Mouse (Mus musculus) spleen, postnatal 14 days (tissue): ENCODE data around the gene Slc27a5.

Experiments used
- DNase-seq, 2 experiments: peaks; one replicate each; pipeline ENCODE4 v3.0.0; 2021 to 2022; ENCODE audit warnings: low spot score in 2 of 2

The Slc27a5 gene

GRCm38 (mm10) chr7:12998053-12998452, at the start of gene Slc27a5:
Gene Slc27a5, minus strand, starts transcription at chr7:12998192.
- no peak for DNase-seq

GRCm38 (mm10) chr7:13046084-13046483, 48.1 kb upstream of the Slc27a5 start:
- DNase-seq = peak in 1 of 2 experiments; percentile 60

GRCm38 (mm10) chr7:13044254-13044625, 46.2 kb upstream of the Slc27a5 start:
- DNase-seq = no peak

- DNase-seq = no peak
Observed at GRCm38 (mm10) chr7:13043445-13044253, 45.7 kb upstream of the Slc27a5 start.

- no peak for DNase-seq
Observed at GRCm38 (mm10) chr7:13043120-13043444, 45.1 kb upstream of the Slc27a5 start.

- no peak for DNase-seq
Observed at GRCm38 (mm10) chr7:13042511-13042910, 44.5 kb upstream of the Slc27a5 start.

- DNase-seq = no peak
Observed at GRCm38 (mm10) chr7:13041256-13041655, 43.3 kb upstream of the Slc27a5 start.

GRCm38 (mm10) chr7:13039181-13039580, 41.2 kb upstream of the Slc27a5 start:
- DNase-seq = no peak

- no peak for DNase-seq
Observed at GRCm38 (mm10) chr7:13038621-13039169, 40.7 kb upstream of the Slc27a5 start.

- DNase-seq = peak; percentile 97
Observed at GRCm38 (mm10) chr7:13037901-13038555, 40.0 kb upstream of the Slc27a5 start, which contains the start of gene Ube2m. Gene Ube2m, minus strand, starts transcription at chr7:13038275.

GRCm38 (mm10) chr7:13037366-13037765, 39.4 kb upstream of the Slc27a5 start:
- DNase-seq = peak in 1 of 2 experiments; percentile 39

GRCm38 (mm10) chr7:13036806-13037205, 38.8 kb upstream of the Slc27a5 start:
- no peak for DNase-seq

- DNase-seq = no peak
Observed at GRCm38 (mm10) chr7:13035211-13035855, 37.3 kb upstream of the Slc27a5 start.

GRCm38 (mm10) chr7:13034148-13034977, 36.4 kb upstream of the Slc27a5 start, which contains the start of gene Chmp2a:
Gene Chmp2a, minus strand, starts transcription at chr7:13034807.
- peak; percentile 94 for DNase-seq

- no peak for DNase-seq
Observed at GRCm38 (mm10) chr7:13033451-13034147, 35.6 kb upstream of the Slc27a5 start.

- no peak for DNase-seq
Observed at GRCm38 (mm10) chr7:13032541-13032940, 34.5 kb upstream of the Slc27a5 start.

- no peak for DNase-seq
Observed at GRCm38 (mm10) chr7:13031983-13032382, 34.0 kb upstream of the Slc27a5 start.

- no peak for DNase-seq
Observed at GRCm38 (mm10) chr7:13031069-13031468, 33.1 kb upstream of the Slc27a5 start.

GRCm38 (mm10) chr7:13028986-13029385, 31.0 kb upstream of the Slc27a5 start:
- DNase-seq = no peak

- no peak for DNase-seq
Observed at GRCm38 (mm10) chr7:13025511-13026112, 27.6 kb upstream of the Slc27a5 start.
